Mouse (Mus musculus): ENCODE measurements around the gene Thbs3. TPM values are rescaled to one million over a fixed set of nuclear protein-coding genes. Genes with fewer than 3 reads are reported as not detected.
A peak's percentile ranks its signal among the peaks of the same experiment; 100 is the strongest.

Thbs3 gene
- polyA plus RNA-seq, 1 experiment from 2014 or later: 84.2 TPM

GRCm38 (mm10) chr3:89224796-89225195 is 9.8 kb downstream of the Thbs3 start:
- no peaks in the 10 kb centered on the region for H3K36me3 ChIP-seq (ENCODE audit: control insufficient read depth, insufficient read depth)
- 16% methylated on average over 11 of the region's 11 CpGs for WGBS
- H3K4me3 ChIP-seq (replicated peaks; ENCODE audit: low read length): peak overlapping the region; percentile 48
- H3K9ac ChIP-seq (replicated peaks; ENCODE audit: low read depth, low read length): peak overlapping the region; percentile 58
- peak overlapping the region; percentile 71 for H3K4me2 ChIP-seq (ENCODE audit: low read length)
- no peaks in the 10 kb centered on the region for H3K9me3 ChIP-seq (ENCODE audit: control insufficient read depth, low read length)
- peak overlapping the region; percentile 89 for H3K27ac ChIP-seq (ENCODE audit: low read length)
- no peak for ATAC-seq
- H3K4me1 ChIP-seq (replicated peaks; ENCODE audit: control insufficient read depth, insufficient read depth, low read length): peaks cover 55% of the 10 kb centered on the region
- no peaks in the 10 kb centered on the region for H3K27me3 ChIP-seq (replicated peaks; ENCODE audit: control insufficient read depth, insufficient read depth, low read length)

- 6% methylated on average over 12 of the region's 12 CpGs for WGBS
- ATAC-seq: no peak
- peak overlapping the region; percentile 58 for H3K9ac ChIP-seq (replicated peaks; ENCODE audit: low read depth, low read length)
- peak overlapping the region; percentile 71 for H3K4me2 ChIP-seq (ENCODE audit: low read length)
- peak overlapping the region; percentile 48 for H3K4me3 ChIP-seq (replicated peaks; ENCODE audit: low read length)
- peak overlapping the region; percentile 89 for H3K27ac ChIP-seq (ENCODE audit: low read length)
- no peaks in the 10 kb centered on the region for H3K9me3 ChIP-seq (ENCODE audit: control insufficient read depth, low read length)
- H3K4me1 ChIP-seq (replicated peaks; ENCODE audit: control insufficient read depth, insufficient read depth, low read length): peaks cover 55% of the 10 kb centered on the region
- no peaks in the 10 kb centered on the region for H3K36me3 ChIP-seq (ENCODE audit: control insufficient read depth, insufficient read depth)
- no peaks in the 10 kb centered on the region for H3K27me3 ChIP-seq (replicated peaks; ENCODE audit: control insufficient read depth, insufficient read depth, low read length)
Observed at GRCm38 (mm10) chr3:89225321-89225815, 10.4 kb downstream of the Thbs3 start.

DNA sequence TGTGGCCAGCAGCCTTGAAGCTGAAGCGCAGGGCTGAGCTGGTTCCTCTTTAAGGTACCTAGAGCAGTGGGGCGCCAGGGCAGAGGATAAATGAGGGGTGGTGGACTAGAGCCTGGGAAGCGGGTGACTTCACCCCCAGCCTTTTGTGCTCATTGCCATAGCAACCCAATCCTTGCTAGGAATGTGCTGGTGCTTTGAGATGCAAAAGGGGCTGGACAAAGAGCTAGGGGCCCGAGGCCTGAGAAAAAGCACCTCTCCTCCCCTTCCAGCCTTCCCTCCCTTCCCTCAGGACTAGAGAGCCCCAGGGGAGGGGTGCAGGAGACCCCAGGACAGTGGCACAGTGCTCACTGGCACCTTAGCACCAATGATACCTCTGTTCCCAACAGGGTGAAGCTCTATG is 10.9 kb downstream of the Thbs3 start:
- Histone ChIP-seq H3K27me3 (replicated peaks; ENCODE audit: control insufficient read depth, insufficient read depth, low read length) (no peaks in the 10 kb centered on the region), H3K9ac (replicated peaks; ENCODE audit: low read depth, low read length) (peak overlapping the region; percentile 58), H3K4me1 (replicated peaks; ENCODE audit: control insufficient read depth, insufficient read depth, low read length) (peaks cover 55% of the 10 kb centered on the region), H3K36me3 (ENCODE audit: control insufficient read depth, insufficient read depth) (no peaks in the 10 kb centered on the region), H3K9me3 (ENCODE audit: control insufficient read depth, low read length) (no peaks in the 10 kb centered on the region), H3K27ac (ENCODE audit: low read length) (peak overlapping the region; percentile 89), H3K4me2 (ENCODE audit: low read length) (peak overlapping the region; percentile 71), H3K4me3 (replicated peaks; ENCODE audit: low read length) (peak overlapping the region; percentile 48)
- 2% methylated on average over 4 of the region's 4 CpGs for WGBS
- peak; percentile 61 for ATAC-seq

DNA sequence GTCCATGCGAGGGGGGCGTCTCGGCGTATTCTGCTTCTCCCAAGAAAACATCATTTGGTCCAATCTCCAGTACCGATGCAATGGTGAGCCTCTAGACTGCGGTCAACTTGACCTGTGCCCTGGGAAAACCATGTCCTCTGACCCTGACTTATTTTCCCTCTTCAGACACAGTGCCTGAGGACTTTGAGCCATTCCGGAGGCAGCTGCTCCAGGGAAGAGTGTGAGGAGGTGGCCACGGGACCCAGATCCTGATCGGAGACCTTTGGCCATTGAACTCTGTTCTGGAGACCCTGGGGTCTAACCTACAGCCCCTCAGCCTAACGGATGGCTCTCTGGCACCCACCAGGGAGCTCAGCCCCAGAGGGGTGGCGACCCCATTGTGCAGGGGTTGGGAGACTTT is 11.4 kb downstream of the Thbs3 start:
- H3K36me3 ChIP-seq (ENCODE audit: control insufficient read depth, insufficient read depth): no peaks in the 10 kb centered on the region
- no peaks in the 10 kb centered on the region for H3K9me3 ChIP-seq (ENCODE audit: control insufficient read depth, low read length)
- H3K9ac ChIP-seq (replicated peaks; ENCODE audit: low read depth, low read length): peak overlapping the region; percentile 58
- peak overlapping the region; percentile 71 for H3K4me2 ChIP-seq (ENCODE audit: low read length)
- ATAC-seq: no peak
- H3K4me1 ChIP-seq (replicated peaks; ENCODE audit: control insufficient read depth, insufficient read depth, low read length): peaks cover 55% of the 10 kb centered on the region
- WGBS: 4% methylated on average over 11 of the region's 11 CpGs
- peak overlapping the region; percentile 48 for H3K4me3 ChIP-seq (replicated peaks; ENCODE audit: low read length)
- no peaks in the 10 kb centered on the region for H3K27me3 ChIP-seq (replicated peaks; ENCODE audit: control insufficient read depth, insufficient read depth, low read length)
- H3K27ac ChIP-seq (ENCODE audit: low read length): peak overlapping the region; percentile 89

DNA sequence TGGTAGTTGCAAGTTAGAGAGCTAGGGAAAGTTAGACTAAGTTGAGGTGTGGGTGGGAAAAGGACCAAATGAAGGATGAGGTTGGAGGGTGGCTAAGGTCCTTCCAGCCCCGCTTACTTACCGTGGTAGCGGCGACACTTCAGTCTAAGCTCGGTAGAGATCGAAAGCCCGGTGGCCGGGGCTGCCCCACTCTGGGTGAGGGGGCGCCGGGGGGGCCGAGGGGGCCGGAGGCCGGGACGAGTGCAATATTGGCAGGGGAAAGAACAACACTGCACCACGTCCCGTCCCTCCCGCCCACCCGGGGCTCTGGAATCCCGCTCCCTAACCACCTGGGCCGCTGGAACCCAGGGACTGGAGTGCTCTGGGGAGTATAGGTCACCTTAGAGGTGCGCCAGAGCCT is 11.9 kb downstream of the Thbs3 start, which contains the start of gene Mtx1:
TSS of gene Mtx1 (minus strand) at position 189 of the 400 bp plus-strand sequence.
- Histone ChIP-seq H3K9ac (replicated peaks; ENCODE audit: low read depth, low read length) (peak within 1 kb of the TSS; percentile 58), H3K9me3 (ENCODE audit: control insufficient read depth, low read length) (no peaks in the 10 kb centered on the region), H3K27ac (ENCODE audit: low read length) (peak within 1 kb of the TSS; percentile 89), H3K4me3 (replicated peaks; ENCODE audit: low read length) (peak within 1 kb of the TSS; percentile 48), H3K36me3 (ENCODE audit: control insufficient read depth, insufficient read depth) (no peaks in the 10 kb centered on the region), H3K4me2 (ENCODE audit: low read length) (peak within 1 kb of the TSS; percentile 71), H3K27me3 (replicated peaks; ENCODE audit: control insufficient read depth, insufficient read depth, low read length) (no peaks in the 10 kb centered on the region), H3K4me1 (replicated peaks; ENCODE audit: control insufficient read depth, insufficient read depth, low read length) (peaks cover 55% of the 10 kb centered on the region)
- ATAC-seq: no peak; the same call in 1 of the 2 replicates
- WGBS: under 1% methylated on average over 21 of the region's 21 CpGs

GRCm38 (mm10) chr3:89227307-89228179 is 12.6 kb downstream of the Thbs3 start:
- Histone ChIP-seq H3K27me3 (replicated peaks; ENCODE audit: control insufficient read depth, insufficient read depth, low read length) (no peaks in the 10 kb centered on the region), H3K4me1 (replicated peaks; ENCODE audit: control insufficient read depth, insufficient read depth, low read length) (peaks cover 55% of the 10 kb centered on the region), H3K27ac (ENCODE audit: low read length) (peak overlapping the region; percentile 89), H3K36me3 (ENCODE audit: control insufficient read depth, insufficient read depth) (no peaks in the 10 kb centered on the region), H3K4me2 (ENCODE audit: low read length) (peak overlapping the region; percentile 71), H3K4me3 (replicated peaks; ENCODE audit: low read length) (peak overlapping the region; percentile 48), H3K9me3 (ENCODE audit: control insufficient read depth, low read length) (no peaks in the 10 kb centered on the region), H3K9ac (replicated peaks; ENCODE audit: low read depth, low read length) (peak overlapping the region; percentile 58)
- under 1% methylated on average over 41 of the region's 41 CpGs for WGBS
- ATAC-seq: peak; percentile 87

- peak; percentile 36 for ATAC-seq
Observed at GRCm38 (mm10) chr3:89228180-89228549, 13.2 kb downstream of the Thbs3 start.

DNA sequence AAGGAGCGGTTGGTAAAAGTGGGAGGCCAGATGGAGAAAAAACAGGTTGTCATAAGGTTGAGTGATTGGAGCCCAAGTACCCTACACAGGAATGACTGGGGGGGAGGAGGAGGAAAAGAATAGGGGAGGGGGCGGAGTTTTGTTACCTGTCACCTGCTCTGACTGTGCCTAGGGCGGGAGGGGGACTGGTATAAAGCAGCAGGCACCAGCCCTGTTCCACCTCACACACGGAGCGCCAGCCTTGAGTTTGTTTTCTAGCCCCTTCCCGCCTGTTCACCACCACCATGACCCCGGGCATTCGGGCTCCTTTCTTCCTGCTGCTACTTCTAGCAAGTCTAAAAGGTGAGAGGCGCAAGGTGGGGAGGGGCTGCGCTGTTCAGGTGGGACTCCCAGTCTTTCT is 13.9 kb downstream of the Thbs3 start, which contains the start of gene Muc1:
TSS of gene Muc1 (plus strand) at position 222 of the 400 bp plus-strand sequence.
- Histone ChIP-seq H3K4me2 (ENCODE audit: low read length) (peak within 1 kb of the TSS; percentile 71), H3K27ac (ENCODE audit: low read length) (peak within 1 kb of the TSS; percentile 89), H3K9ac (replicated peaks; ENCODE audit: low read depth, low read length) (peak within 1 kb of the TSS; percentile 58), H3K36me3 (ENCODE audit: control insufficient read depth, insufficient read depth) (0 out of 2 replicates have a peak, but pooled peaks cover 2% of the 10 kb centered on the region), H3K4me1 (replicated peaks; ENCODE audit: control insufficient read depth, insufficient read depth, low read length) (peaks cover 48% of the 10 kb centered on the region), H3K4me3 (replicated peaks; ENCODE audit: low read length) (peak within 1 kb of the TSS; percentile 48), H3K9me3 (ENCODE audit: control insufficient read depth, low read length) (no peaks in the 10 kb centered on the region), H3K27me3 (replicated peaks; ENCODE audit: control insufficient read depth, insufficient read depth, low read length) (no peaks in the 10 kb centered on the region)
- 36% methylated on average over 10 of the region's 10 CpGs for WGBS
- ATAC-seq: no peak

More at GRCm38 (mm10) chr3:89228180-89228549, 13.2 kb downstream of the Thbs3 start:
- no peaks in the 10 kb centered on the region for H3K36me3 ChIP-seq (ENCODE audit: control insufficient read depth, insufficient read depth)
- peaks cover 55% of the 10 kb centered on the region for H3K4me1 ChIP-seq (replicated peaks; ENCODE audit: control insufficient read depth, insufficient read depth, low read length)
- peak overlapping the region; percentile 58 for H3K9ac ChIP-seq (replicated peaks; ENCODE audit: low read depth, low read length)
- H3K27ac ChIP-seq (ENCODE audit: low read length): peak overlapping the region; percentile 89
- peak overlapping the region; percentile 48 for H3K4me3 ChIP-seq (replicated peaks; ENCODE audit: low read length)
- no peaks in the 10 kb centered on the region for H3K9me3 ChIP-seq (ENCODE audit: control insufficient read depth, low read length)
- WGBS: under 1% methylated on average over 19 of the region's 20 CpGs
- peak overlapping the region; percentile 71 for H3K4me2 ChIP-seq (ENCODE audit: low read length)
- no peaks in the 10 kb centered on the region for H3K27me3 ChIP-seq (replicated peaks; ENCODE audit: control insufficient read depth, insufficient read depth, low read length)

- Histone ChIP-seq H3K27me3 (replicated peaks; ENCODE audit: control insufficient read depth, insufficient read depth, low read length) (no peaks in the 10 kb centered on the region), H3K36me3 (ENCODE audit: control insufficient read depth, insufficient read depth) (0 out of 2 replicates have a peak, but pooled peaks cover 2% of the 10 kb centered on the region), H3K4me2 (ENCODE audit: low read length) (no peak overlapping the region), H3K27ac (ENCODE audit: low read length) (no peak overlapping the region), H3K9me3 (ENCODE audit: control insufficient read depth, low read length) (no peaks in the 10 kb centered on the region), H3K4me3 (replicated peaks; ENCODE audit: low read length) (no peak overlapping the region), H3K9ac (replicated peaks; ENCODE audit: low read depth, low read length) (no peak overlapping the region), H3K4me1 (replicated peaks; ENCODE audit: control insufficient read depth, insufficient read depth, low read length) (peaks cover 44% of the 10 kb centered on the region)
- 46% methylated on average over 4 of the region's 4 CpGs for WGBS
- no peak for ATAC-seq
Observed at GRCm38 (mm10) chr3:89229276-89229675, 14.3 kb downstream of the Thbs3 start.

Measured in forebrain, embryonic 16.5 days (tissue).